Mouse (Mus musculus) spleen, adult 2 months (tissue): ENCODE data around the gene Eno2. TPM values are rescaled to one million over a fixed set of nuclear protein-coding genes. Genes with fewer than 3 reads are reported as not detected.
A peak's percentile ranks its signal among the peaks of the same experiment; 100 is the strongest.

Source experiments
- DNase-seq, 2 experiments: peaks; one replicate each; pipeline versions ENCODE4 v3.0.0 to v3.0.0-alpha.2; 2012 to 2021; ENCODE audit warnings: low spot score in 2 of 2, low read depth in 1 of 2
- H3K27ac ChIP-seq: fragments of 200-500 bp; 2 replicates; pipeline ENCODE4 v1.5.1; 2012; ENCODE audit warnings: low read length, inconsistent platforms; ENCODE audit not compliant: insufficient read depth
- H3K27me3 ChIP-seq: fragments of 200-500 bp; 2 replicates; pipeline ENCODE4 v1.6.1; 2012; ENCODE audit warnings: mild to moderate bottlenecking, moderate library complexity, low read length, inconsistent platforms; ENCODE audit not compliant: control insufficient read depth, insufficient read depth
- H3K36me3 ChIP-seq: fragments of 200-500 bp; 2 replicates; pipeline ENCODE4 v1.6.1; 2012; ENCODE audit warnings: mild to moderate bottlenecking, low read length, inconsistent platforms; ENCODE audit not compliant: control insufficient read depth, insufficient read depth
- H3K4me1 ChIP-seq: fragments of 200-500 bp; 2 replicates; pipeline ENCODE4 v1.6.1; 2011; ENCODE audit warnings: inconsistent platforms; ENCODE audit not compliant: control insufficient read depth, insufficient read depth, insufficient read length
- H3K4me3 ChIP-seq: fragments of 200-500 bp; 2 replicates; pipeline ENCODE4 v1.5.1; 2011; ENCODE audit warnings: mild to moderate bottlenecking, inconsistent platforms; ENCODE audit not compliant: insufficient read depth, insufficient read length; ENCODE audit errors: extremely low read depth
- CTCF ChIP-seq: fragments of 200-500 bp; IDR thresholded peaks from 2 replicates; pipeline ENCODE4 v1.5.1; 2011; ENCODE audit warnings: mild to moderate bottlenecking, inconsistent platforms; ENCODE audit not compliant: insufficient read depth, insufficient read length, insufficient replicate concordance; ENCODE audit errors: extremely low read depth
- POLR2A ChIP-seq: fragments of 200-500 bp; IDR thresholded peaks from 2 replicates; pipeline ENCODE4 v1.6.1; 2011; ENCODE audit warnings: low read depth, low read length, inconsistent platforms
- WGBS: fragments of 180-500 bp; shearing (Covaris S2); methylation state at CpG from one replicate; pipeline ENCODE4 v1.1.7; 2018; 5-methylcytosine and 5-hydroxymethylcytosine counted together
- polyA plus RNA-seq: library from polyadenylated mRNA; depleted of rRNA; stranded (reverse); fragments of >200 nt; gene quantifications from 2 replicates; pipeline ENCODE4 v1.2.3, GENCODE M21; 2012

Gene Eno2
- polyA plus RNA-seq, 1 experiment = 3.2 TPM

- H3K4me3 ChIP-seq = peak overlapping the region; percentile 74; the same call in 1 of the 2 replicates
- peaks cover 20% of the 10 kb centered on the region; the same call in 1 of the 2 replicates for H3K4me1 ChIP-seq
- peak overlapping the region; percentile 80 for H3K27ac ChIP-seq
- 21% methylated on average over 8 of the region's 8 CpGs for WGBS
- H3K27me3 ChIP-seq = no peaks in the 10 kb centered on the region
- no peak for TF ChIP-seq CTCF
- no peak for TF ChIP-seq POLR2A
- H3K36me3 ChIP-seq = peaks cover 8% of the 10 kb centered on the region
- DNase-seq = no peak
Measured at GRCm38 (mm10) chr6:124746296-124746605, 23.2 kb downstream of the Eno2 start.

GRCm38 (mm10) chr6:124745490-124746295, 23.8 kb downstream of the Eno2 start:
- DNase-seq = peak; percentile 90 to 92
- Histone ChIP-seq H3K4me1 (peaks cover 20% of the 10 kb centered on the region; the same call in 1 of the 2 replicates), H3K27me3 (no peaks in the 10 kb centered on the region), H3K4me3 (peak overlapping the region; percentile 74), H3K27ac (peak overlapping the region; percentile 80), H3K36me3 (peaks cover 8% of the 10 kb centered on the region)
- 2% methylated on average over 85 of the region's 85 CpGs for WGBS
- TF ChIP-seq CTCF = peak; percentile 88
- TF ChIP-seq POLR2A = peak; percentile 50

- H3K27me3 ChIP-seq = no peaks in the 10 kb centered on the region
- TF ChIP-seq POLR2A (no peak), CTCF (no peak)
- peaks cover 8% of the 10 kb centered on the region for H3K36me3 ChIP-seq
- peaks cover 24% of the 10 kb centered on the region for H3K4me1 ChIP-seq
- peak overlapping the region; percentile 67 for H3K27ac ChIP-seq
- H3K4me3 ChIP-seq = peak overlapping the region; percentile 18; the same call in 1 of the 2 replicates
- DNase-seq = no peak
- 76% methylated on average over 26 of the region's 26 CpGs for WGBS
Measured at GRCm38 (mm10) chr6:124744755-124745321, 24.6 kb downstream of the Eno2 start.

- H3K4me1 ChIP-seq = peaks cover 35% of the 10 kb centered on the region
- TF ChIP-seq POLR2A = no peak
- no peak for TF ChIP-seq CTCF
- WGBS = 93% methylated on average over 8 of the region's 8 CpGs
Measured at GRCm38 (mm10) chr6:124743647-124744046, 25.8 kb downstream of the Eno2 start.

GRCm38 (mm10) chr6:124742839-124743514, 26.5 kb downstream of the Eno2 start:
- TF ChIP-seq POLR2A (no peak), CTCF (no peak)
- no peak overlapping the region for H3K27ac ChIP-seq
- WGBS = 86% methylated on average over 15 of the region's 15 CpGs
- H3K27me3 ChIP-seq = no peaks in the 10 kb centered on the region
- no peak for DNase-seq
- H3K4me1 ChIP-seq = peaks cover 41% of the 10 kb centered on the region
- H3K36me3 ChIP-seq = peaks cover 6% of the 10 kb centered on the region; the same call in 1 of the 2 replicates
- no peak overlapping the region for H3K4me3 ChIP-seq

More at GRCm38 (mm10) chr6:124743647-124744046, 25.8 kb downstream of the Eno2 start:
- H3K27ac ChIP-seq = no peak overlapping the region
- H3K4me3 ChIP-seq = no peak overlapping the region
- no peak for DNase-seq
- H3K36me3 ChIP-seq = peaks cover 6% of the 10 kb centered on the region; the same call in 1 of the 2 replicates
- no peaks in the 10 kb centered on the region for H3K27me3 ChIP-seq

- Histone ChIP-seq H3K27me3 (no peaks in the 10 kb centered on the region), H3K4me1 (peaks cover 49% of the 10 kb centered on the region), H3K27ac (peak overlapping the region; percentile 99), H3K4me3 (peak overlapping the region; percentile 37; the same call in 1 of the 2 replicates), H3K36me3 (0 out of 2 replicates have a peak, but pooled peaks cover 4% of the 10 kb centered on the region)
- WGBS = 91% methylated on average over 3 of the region's 3 CpGs
- TF ChIP-seq CTCF (no peak), POLR2A (no peak)
- DNase-seq = no peak
Measured at GRCm38 (mm10) chr6:124741842-124742241, 27.6 kb downstream of the Eno2 start.
